Mouse (Mus musculus): ENCODE measurements around the gene Zdhhc5.
"Not testable (repeated sequence)": the region's sequence is repeated elsewhere in the genome, so short reads cannot be mapped to it uniquely, and the experiment has no call there.

GRCm38 (mm10) chr2:84671535-84671934 is 43.4 kb downstream of the Zdhhc5 start:
- not testable (repeated sequence) for TF ChIP-seq POLR2A (IDR thresholded peaks at IDR 0.05; ENCODE audit: low read depth, low read length); CTCF (IDR thresholded peaks at IDR 0.05; ENCODE audit: borderline replicate concordance, insufficient read depth, low read length)
